26 mouse cellular contexts compared by ENCODE assay signal in the genomic region with DNA sequence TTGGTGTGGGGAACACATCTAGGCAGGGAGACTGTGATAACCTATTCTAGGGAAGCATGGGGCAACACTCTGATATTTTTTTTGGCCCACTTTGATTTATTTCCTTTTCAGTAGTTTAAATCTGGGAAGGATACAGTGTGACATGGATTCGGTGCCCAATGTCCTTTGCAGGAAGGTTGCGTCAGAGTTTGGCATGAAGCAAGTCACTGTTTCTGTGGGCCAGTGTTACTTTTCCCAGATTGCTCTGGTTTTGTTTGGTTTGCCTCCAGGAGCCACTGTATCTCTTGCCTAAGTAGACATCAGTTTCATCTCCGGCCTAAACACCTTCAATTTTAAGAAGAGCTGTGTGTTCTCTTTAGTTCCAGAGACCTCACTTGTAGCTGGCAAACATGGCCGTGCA.
DNase-seq lines count a peak whose midpoint lies in the region; ATAC-seq and TF ChIP-seq lines count a peak whose summit lies in the region.
"Had no signal": no experiment of that assay in that cellular context is flagged by ENCODE, and none has a peak within 500 bp of the region (broad histone marks: within the 10 kb centered on the region; RNA-seq: fewer than 3 reads in every experiment).

No protein-coding gene starts in this region.

- H3K27ac ChIP-seq in liver, adult 2 months (replicated peaks; ENCODE audit: insufficient read depth, low read depth, low read length): no peak overlapping the region
- H3K27ac ChIP-seq in liver, embryonic 12.5 days: no peak overlapping the region
- H3K27ac ChIP-seq: gastrocnemius, adult 2 months; heart, adult 2 months; heart, embryonic 15.5 days; hindbrain, embryonic 10.5 days; hindbrain, embryonic 13.5 days; intestine, embryonic 15.5 days had no signal

- H3K4me3 ChIP-seq in liver, adult 2 months (ENCODE audit: insufficient read depth, low read depth, low read length): no peak overlapping the region
- no peak overlapping the region for H3K4me3 ChIP-seq in liver, embryonic 12.5 days
- H3K4me3 ChIP-seq: gastrocnemius, adult 2 months; heart, adult 2 months; heart, embryonic 12.5 days; heart, embryonic 15.5 days; hindbrain, embryonic 10.5 days; hindbrain, embryonic 13.5 days; intestine, embryonic 15.5 days had no signal

- DNase-seq in adrenal gland, adult 8-10 months: peak; percentile 35
- no peak for DNase-seq in adrenal gland, postnatal 4 days (ENCODE audit: low spot score in 2 of 2)
- DNase-seq in liver, adult 2 months (ENCODE audit: extremely low read depth, low read depth, low spot score): peak; percentile 95
- peak; percentile 27 for DNase-seq in adrenal gland, postnatal 14 days
- DNase-seq in right cerebral cortex, postnatal 36 days (ENCODE audit: low spot score in 2 of 2): no peak
- no peak for DNase-seq in right cerebral cortex, postnatal 10 days (ENCODE audit: low spot score in 2 of 2)
- DNase-seq: cerebellum, adult 11-12 months; cerebellum, adult 8-10 months; cerebellum, postnatal 10 days; cerebellum, postnatal 36 days; forebrain, postnatal 0 days; gastrocnemius, adult 2 months; gastrocnemius, postnatal 14 days; heart, adult 2 months; heart, postnatal 36 days; kidney, adult 11 months; kidney, adult 8-10 months had no signal

- TF ChIP-seq POLR2A in liver, adult 2 months (IDR thresholded peaks at IDR 0.05; ENCODE audit: extremely low read depth, insufficient read depth, low read length): no peak

- no peak for TF ChIP-seq CTCF in liver, adult 2 months (IDR thresholded peaks at IDR 0.05; ENCODE audit: low read depth, low read length)

- no peaks in the 10 kb centered on the region for H3K36me3 ChIP-seq in liver, adult 2 months (ENCODE audit: control insufficient read depth, insufficient read depth, low read length)
- H3K36me3 ChIP-seq in liver, embryonic 12.5 days: no peaks in the 10 kb centered on the region
- H3K36me3 ChIP-seq: heart, embryonic 12.5 days; heart, embryonic 15.5 days; hindbrain, embryonic 10.5 days; hindbrain, embryonic 13.5 days; intestine, embryonic 15.5 days had no signal

- H3K9ac ChIP-seq in liver, adult 2 months (ENCODE audit: low read depth, low read length): no peak overlapping the region
- H3K9ac ChIP-seq in liver, embryonic 12.5 days: no peak overlapping the region
- H3K9ac ChIP-seq: forebrain, postnatal 0 days; heart, embryonic 12.5 days; heart, embryonic 15.5 days; hindbrain, embryonic 13.5 days; intestine, embryonic 15.5 days had no signal

- no peak overlapping the region for H3K4me2 ChIP-seq in liver, embryonic 12.5 days
- H3K4me2 ChIP-seq: heart, embryonic 12.5 days; heart, embryonic 15.5 days; hindbrain, embryonic 13.5 days; intestine, embryonic 15.5 days had no signal

- no peaks in the 10 kb centered on the region for H3K27me3 ChIP-seq in liver, adult 2 months (ENCODE audit: control insufficient read depth, insufficient read depth, low read length)
- H3K27me3 ChIP-seq in liver, embryonic 12.5 days (replicated peaks): no peaks in the 10 kb centered on the region
- H3K27me3 ChIP-seq: heart, embryonic 12.5 days; heart, embryonic 15.5 days; hindbrain, embryonic 13.5 days; intestine, embryonic 15.5 days had no signal

- H3K4me1 ChIP-seq in liver, adult 2 months (ENCODE audit: control insufficient read depth, insufficient read depth, low read length): no peaks in the 10 kb centered on the region
- H3K4me1 ChIP-seq in liver, embryonic 12.5 days: no peaks in the 10 kb centered on the region
- H3K4me1 ChIP-seq: heart, embryonic 12.5 days; heart, embryonic 15.5 days; hindbrain, embryonic 10.5 days; hindbrain, embryonic 13.5 days; intestine, embryonic 15.5 days had no signal

- H3K79me2 ChIP-seq in liver, adult 2 months (ENCODE audit: control insufficient read depth, insufficient read depth, low read length): no peaks in the 10 kb centered on the region

- ATAC-seq in liver, embryonic 12.5 days: no peak
- ATAC-seq: CD4-positive, CD25-positive, alpha-beta regulatory T cell, adult 4 months; forebrain, embryonic 14.5 days; forebrain, postnatal 0 days; hindbrain, embryonic 16.5 days; intestine, embryonic 15.5 days had no signal

- WGBS in liver, adult 2 months: 42% methylated on average over 4 of the region's 4 CpGs
- 72% methylated on average over 4 of the region's 4 CpGs for WGBS in liver, embryonic 12.5 days (ENCODE audit: insufficient replicate concordance)

- no peaks in the 10 kb centered on the region for H3K9me3 ChIP-seq in liver, embryonic 12.5 days (replicated peaks)
- H3K9me3 ChIP-seq: heart, embryonic 12.5 days; heart, embryonic 15.5 days; hindbrain, embryonic 10.5 days; hindbrain, embryonic 13.5 days; intestine, embryonic 15.5 days had no signal

Comparison
In these comparisons a context has a peak if more than half of its experiments do, and no peak if none do; other contexts are left out.
1. DNase-seq: peak in adrenal gland, adult 8-10 months (single experiment), liver, adult 2 months (single experiment) and adrenal gland, postnatal 14 days (single experiment); none in adrenal gland, postnatal 4 days (0 of 2), right cerebral cortex, postnatal 36 days (0 of 2) and right cerebral cortex, postnatal 10 days (0 of 2).